Mouse (Mus musculus) kidney, postnatal 0 days (tissue): ENCODE measurements around the gene Magohb. TPM values are rescaled to one million over a fixed set of nuclear protein-coding genes. Genes with fewer than 3 reads are reported as not detected.

Experiments
- ATAC-seq: fragments of 200-750 bp; cut with Nextera tagmentation; replicated peaks from 2 replicates; pipeline ENCODE4 v1.8.0; 2017; ENCODE audit warnings: low read depth, moderate number of reproducible peaks, moderate TSS enrichment, moderate library complexity; ENCODE audit not compliant: low FRiP score
- DNase-seq: peaks from one replicate; pipeline ENCODE4 v3.0.0-alpha.2; 2016; ENCODE audit warnings: low spot score
- H3K27ac ChIP-seq: fragments of 300-500 bp; sonication (generic); 2 replicates; pipeline ENCODE4 v1.5.1; 2014; ENCODE audit warnings: mild to moderate bottlenecking
- H3K27me3 ChIP-seq: fragments of 300-500 bp; sonication (generic); 2 replicates; pipeline ENCODE4 v1.6.1; 2014; ENCODE audit warnings: low read length, mixed read lengths; ENCODE audit not compliant: insufficient read depth
- H3K36me3 ChIP-seq: fragments of 300-500 bp; sonication (generic); 2 replicates; pipeline ENCODE4 v1.6.1; 2014; ENCODE audit warnings: low read length, mixed read lengths; ENCODE audit not compliant: insufficient read depth
- H3K4me1 ChIP-seq: fragments of 300-500 bp; sonication (generic); replicated peaks from 2 replicates; pipeline ENCODE4 v1.6.1; 2014; ENCODE audit warnings: antibody characterized with exemption, low read length, mixed read lengths; ENCODE audit not compliant: insufficient read depth
- H3K4me2 ChIP-seq: fragments of 300-500 bp; sonication (generic); 2 replicates; pipeline ENCODE4 v1.6.1; 2014; ENCODE audit warnings: mild to moderate bottlenecking, low read length, moderate library complexity, mixed read lengths
- H3K4me3 ChIP-seq: fragments of 300-500 bp; sonication (generic); replicated peaks from 2 replicates; pipeline ENCODE4 v1.5.1; 2014; ENCODE audit warnings: low read depth, low read length
- H3K9ac ChIP-seq: fragments of 300-500 bp; sonication (generic); 2 replicates; pipeline ENCODE4 v1.6.1; 2014; ENCODE audit warnings: low read depth, low read length
- H3K9me3 ChIP-seq: fragments of 300-500 bp; sonication (generic); replicated peaks from 2 replicates; pipeline ENCODE4 v1.6.1; 2016; ENCODE audit warnings: low read length, inconsistent platforms, mixed read lengths
- CTCF ChIP-seq: IDR thresholded peaks from 2 replicates; pipeline ENCODE4 v1.5.1; 2016; ENCODE audit warnings: antibody characterized with exemption, low read depth, mild to moderate bottlenecking, moderate library complexity
- WGBS: fragments of 180-500 bp; shearing (Covaris S2); extraction: QIAGEN DNeasy Blood & Tissue Kit; methylation state at CpG from one replicate; pipeline ENCODE4 v1.1.7; 2014; 5-methylcytosine and 5-hydroxymethylcytosine counted together
- polyA plus RNA-seq: library from polyadenylated mRNA; unstranded; fragments of >200 nt; fragmentation: Nextera tagmentation; extraction: Ambion mirVana; gene quantifications from 2 replicates; pipeline ENCODE4 v1.2.1, GENCODE M21; 2015

Magohb gene
- polyA plus RNA-seq, 1 experiment from 2014 or later, result 71.8 TPM

DNA sequence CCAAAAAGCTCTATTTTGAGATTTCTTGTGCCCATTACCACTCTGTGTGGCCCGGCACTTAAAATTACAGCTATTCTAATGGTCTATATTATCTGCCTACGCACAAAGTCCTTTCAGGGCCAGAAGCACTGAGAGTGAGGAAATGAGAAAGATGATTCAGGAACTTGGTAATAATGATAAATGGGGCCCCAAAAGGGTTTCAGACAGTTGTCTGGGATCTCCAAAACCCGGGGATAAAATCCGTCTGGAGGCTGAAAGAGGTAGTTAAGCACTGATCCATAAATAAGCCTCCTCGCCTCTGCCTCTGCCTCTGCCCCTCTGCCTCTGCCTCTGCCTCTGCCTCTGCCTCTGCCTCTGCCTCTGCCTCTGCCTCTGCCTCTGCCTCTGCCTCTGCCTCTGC, 28.9 kb downstream of the Magohb start:
- TF ChIP-seq CTCF, result no peak
- no peak for ATAC-seq
- WGBS, result 82% methylated on average over 5 of the region's 5 CpGs

DNA sequence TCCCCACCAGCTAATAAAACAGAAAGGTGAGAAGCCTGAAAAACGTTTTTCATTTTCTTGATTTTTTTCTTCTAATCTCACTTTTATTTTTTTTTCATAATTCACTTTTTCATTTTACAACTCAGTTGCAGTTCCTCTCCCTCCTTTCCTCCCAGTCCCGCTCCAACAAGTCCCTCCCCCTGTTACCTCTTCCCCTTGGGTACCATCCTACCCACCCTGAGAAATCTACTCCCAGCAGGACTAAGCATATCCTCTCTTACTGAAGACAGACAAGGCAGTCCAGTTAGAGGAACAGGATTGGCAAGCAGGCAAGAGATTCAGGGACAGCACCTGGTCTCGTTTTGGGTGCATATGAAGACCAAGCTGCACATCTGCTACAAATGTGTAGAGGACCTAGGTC, 30.3 kb downstream of the Magohb start:
- H3K27ac ChIP-seq, result no peak overlapping the region
- ATAC-seq (no peak), DNase-seq (no peak)
- no peak overlapping the region for H3K4me2 ChIP-seq
- H3K9me3 ChIP-seq, result no peaks in the 10 kb centered on the region
- H3K9ac ChIP-seq, result no peak overlapping the region
- H3K4me1 ChIP-seq, result no peaks in the 10 kb centered on the region
- H3K4me3 ChIP-seq, result no peak overlapping the region
- H3K36me3 ChIP-seq, result no peaks in the 10 kb centered on the region
- no peaks in the 10 kb centered on the region for H3K27me3 ChIP-seq
- WGBS, result 61% methylated on average over 3 of the region's 3 CpGs
- TF ChIP-seq CTCF, result no peak

More for the DNA sequence above, 28.9 kb downstream of the Magohb start:
- Histone ChIP-seq H3K4me3 (no peak overlapping the region), H3K27ac (no peak overlapping the region), H3K4me1 (no peaks in the 10 kb centered on the region), H3K4me2 (no peak overlapping the region), H3K9me3 (no peaks in the 10 kb centered on the region), H3K27me3 (no peaks in the 10 kb centered on the region), H3K9ac (no peak overlapping the region), H3K36me3 (no peaks in the 10 kb centered on the region)
- no peak for DNase-seq

DNA sequence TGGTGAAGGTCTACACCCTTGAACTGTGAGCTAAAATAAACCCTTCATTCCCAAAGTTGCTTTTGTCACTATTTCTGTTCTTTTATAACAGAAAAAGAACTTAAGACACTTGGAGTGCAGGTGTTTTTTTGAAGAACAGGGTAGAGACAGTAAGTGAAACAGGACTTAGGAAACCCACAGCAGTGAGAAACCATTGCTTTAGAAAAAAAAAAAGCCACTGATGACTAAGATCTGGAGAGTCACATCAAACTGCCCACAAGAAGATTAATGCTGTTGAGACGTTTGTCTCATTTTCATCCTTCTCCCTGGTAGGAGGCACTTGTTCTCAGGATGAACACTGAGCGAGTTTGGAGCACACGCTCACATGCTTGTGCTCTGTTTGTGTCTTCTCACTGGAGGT, 31.0 kb downstream of the Magohb start:
- H3K9me3 ChIP-seq, result no peaks in the 10 kb centered on the region
- H3K4me1 ChIP-seq, result no peaks in the 10 kb centered on the region
- TF ChIP-seq CTCF, result no peak
- no peak overlapping the region for H3K4me2 ChIP-seq
- 81% methylated on average over 3 of the region's 3 CpGs for WGBS
- no peaks in the 10 kb centered on the region for H3K27me3 ChIP-seq
- no peak overlapping the region for H3K9ac ChIP-seq
- DNase-seq (no peak), ATAC-seq (no peak)
- H3K27ac ChIP-seq, result no peak overlapping the region
- H3K36me3 ChIP-seq, result no peaks in the 10 kb centered on the region
- no peak overlapping the region for H3K4me3 ChIP-seq

DNA sequence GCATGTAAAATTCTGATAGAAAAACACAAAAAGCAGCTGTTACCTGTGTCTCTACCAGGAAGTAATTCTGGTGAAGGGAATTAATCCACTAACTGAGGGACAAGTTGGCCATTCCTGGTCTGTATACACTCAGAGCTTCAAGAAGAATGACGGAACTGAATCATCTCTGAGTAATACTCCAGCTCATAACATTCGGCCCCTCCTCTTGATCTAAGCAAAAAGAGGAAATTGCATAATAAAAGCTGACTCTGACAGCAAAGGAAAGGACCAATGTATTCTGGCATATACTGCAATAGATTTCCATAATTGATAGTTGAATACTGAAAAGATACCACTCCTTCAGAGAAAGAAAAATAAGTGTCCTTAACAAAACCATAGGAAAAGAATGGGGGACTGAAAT, 45.8 kb downstream of the Magohb start, which contains the start of gene Klra2:
TSS of gene Klra2 (minus strand) at position 157 of the 400 bp plus-strand sequence.
- Histone ChIP-seq H3K36me3 (no peaks in the 10 kb centered on the region), H3K27ac (no peak within 1 kb of the TSS), H3K9me3 (no peaks in the 10 kb centered on the region), H3K27me3 (no peaks in the 10 kb centered on the region), H3K4me1 (no peaks in the 10 kb centered on the region), H3K4me3 (no peak within 1 kb of the TSS), H3K9ac (no peak within 1 kb of the TSS), H3K4me2 (no peak within 1 kb of the TSS)
- TF ChIP-seq CTCF, result no peak
- no peak for ATAC-seq
- no peak for DNase-seq
- 81% methylated on average over 2 of the region's 2 CpGs for whole genome bisulfite sequencing

DNA sequence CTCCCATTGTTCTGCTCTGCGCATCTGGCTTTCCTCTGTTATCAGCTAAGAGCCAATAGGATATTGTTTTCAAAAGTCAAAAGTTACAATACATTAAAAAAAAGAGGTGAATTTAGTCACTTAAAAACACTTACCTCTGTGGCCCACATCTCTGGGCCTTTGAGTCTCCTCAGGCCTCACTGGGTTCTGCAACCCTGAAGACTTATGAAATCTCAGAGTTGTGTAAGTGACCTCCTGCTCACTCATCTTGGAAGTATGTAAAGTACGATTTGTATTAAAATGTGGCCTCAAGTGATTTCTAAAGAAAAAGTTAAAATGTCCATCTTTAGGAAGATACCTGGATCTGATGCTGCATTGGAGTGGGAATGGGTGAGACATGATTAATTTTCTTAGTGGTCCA, 48.0 kb downstream of the Magohb start:
- no peak for ATAC-seq
- Histone ChIP-seq H3K9ac (no peak overlapping the region), H3K27ac (no peak overlapping the region), H3K36me3 (no peaks in the 10 kb centered on the region), H3K4me3 (no peak overlapping the region), H3K27me3 (no peaks in the 10 kb centered on the region), H3K4me2 (no peak overlapping the region), H3K4me1 (no peaks in the 10 kb centered on the region), H3K9me3 (no peaks in the 10 kb centered on the region)
- DNase-seq, result no peak
- WGBS, result 80% methylated on average over 2 of the region's 2 CpGs
- no peak for TF ChIP-seq CTCF

Other genes starting within 250 kb of the Magohb start
- 0.20 and 0.29 TPM in 2 replicates for gene Klra2, start 45.9 kb downstream of the Magohb start, polyA plus RNA-seq
- gene Styk1, start 60.4 kb upstream of the Magohb start, polyA plus RNA-seq, result 3.2 and 3.6 TPM in 2 replicates
- gene Ybx3, start 95.2 kb upstream of the Magohb start, polyA plus RNA-seq, result 51.5 and 65.9 TPM in 2 replicates
- not detected in 2 replicates for gene 5430401F13Rik, start 193.2 kb upstream of the Magohb start, polyA plus RNA-seq
- not detected in 2 replicates for gene Gm6619, start 193.2 kb upstream of the Magohb start, polyA plus RNA-seq